In the genomic region with DNA sequence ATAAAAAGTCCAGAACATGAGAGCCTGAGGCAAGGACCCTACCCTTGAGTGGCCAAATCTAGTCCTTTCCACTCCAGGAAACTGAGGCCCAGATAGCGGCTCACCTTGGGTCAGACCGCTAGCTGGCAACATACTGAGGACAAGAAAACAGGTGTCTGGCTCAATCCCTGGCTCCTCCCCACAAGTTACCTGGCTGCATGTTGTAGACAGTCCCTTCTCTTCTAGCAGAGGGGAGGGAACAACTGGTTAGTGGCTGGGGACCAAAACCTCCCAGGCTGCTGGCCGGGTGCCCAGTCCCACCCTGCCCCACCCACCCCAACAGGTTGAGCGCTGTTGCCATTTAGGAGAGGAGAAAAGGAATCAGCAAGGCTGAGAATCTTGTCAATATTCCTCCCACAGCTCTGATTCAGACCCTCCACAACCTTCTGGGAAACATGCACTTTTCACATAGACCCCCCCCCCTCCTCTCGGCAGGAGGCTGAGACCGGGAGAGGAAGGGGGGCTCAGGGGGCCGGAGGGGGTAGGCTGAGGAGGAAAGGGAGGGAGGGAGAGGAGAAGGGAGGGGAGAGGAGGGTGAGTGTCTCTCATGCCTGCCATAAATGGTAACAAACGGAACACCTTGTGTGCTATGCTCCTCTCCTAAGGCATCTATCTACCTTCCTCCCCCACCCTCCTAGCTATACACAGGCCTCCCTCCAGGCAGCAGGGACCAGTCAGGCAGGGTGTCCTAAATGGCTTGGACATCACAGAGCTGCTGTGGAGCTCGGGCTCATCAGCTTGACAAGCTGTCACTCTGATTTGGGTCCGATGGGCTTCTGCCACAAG, we compare ENCODE assay signal across 9 mouse cellular contexts.
DNase-seq lines count a peak whose midpoint lies in the region; ATAC-seq and TF ChIP-seq lines count a peak whose summit lies in the region.
"Had no signal": no experiment of that assay in that cellular context is flagged by ENCODE, and none has a peak within 500 bp of the region (broad histone marks: within the 10 kb centered on the region; RNA-seq: fewer than 3 reads in every experiment).

No protein-coding gene starts in this region.

- no peak overlapping the region for H3K4me3 ChIP-seq in heart, postnatal 0 days (ENCODE audit: low read depth, low read length)
- no peak overlapping the region for H3K4me3 ChIP-seq in forebrain, embryonic 10.5 days
- H3K4me3 ChIP-seq in hindbrain, embryonic 16.5 days (ENCODE audit: low read length), result no peak overlapping the region
- no peak overlapping the region for H3K4me3 ChIP-seq in neural tube, embryonic 12.5 days

- no peaks in the 10 kb centered on the region for H3K9me3 ChIP-seq in heart, postnatal 0 days (replicated peaks; ENCODE audit: control insufficient read depth, low read length)
- H3K9me3 ChIP-seq in forebrain, embryonic 10.5 days, result no peaks in the 10 kb centered on the region
- no peaks in the 10 kb centered on the region for H3K9me3 ChIP-seq in hindbrain, embryonic 16.5 days (ENCODE audit: control insufficient read depth, low read length)
- no peaks in the 10 kb centered on the region for H3K9me3 ChIP-seq in neural tube, embryonic 12.5 days

- no peak for DNase-seq in heart, postnatal 0 days (ENCODE audit: low spot score)
- DNase-seq in heart, postnatal 25 days (ENCODE audit: low spot score), result no peak
- no peak for DNase-seq in forebrain, embryonic 10.5 days (ENCODE audit: extremely low spot score, low spot score)
- no peak for DNase-seq in ovary, postnatal 36 days (ENCODE audit: low spot score)
- no peak for DNase-seq in left cerebral cortex, postnatal 25 days (ENCODE audit: low spot score in 2 of 2)
- DNase-seq in kidney, postnatal 4 days, result no peak
- DNase-seq: liver had no signal

- H3K27ac ChIP-seq in heart, postnatal 0 days (ENCODE audit: low read depth), result no peak overlapping the region; the same call in 1 of the 2 replicates
- H3K27ac ChIP-seq in forebrain, embryonic 10.5 days, result peak overlapping the region; percentile 78
- peak overlapping the region; percentile 30 for H3K27ac ChIP-seq in hindbrain, embryonic 16.5 days (ENCODE audit: low read depth, low read length)
- H3K27ac ChIP-seq in neural tube, embryonic 12.5 days, result no peak overlapping the region

- no peak for TF ChIP-seq CTCF in heart, postnatal 0 days (IDR thresholded peaks at IDR 0.05; ENCODE audit: low read depth)

- ATAC-seq in heart, postnatal 0 days (ENCODE audit: insufficient read depth, low read depth), result peak; percentile 60; the same call in 1 of the 2 replicates
- peak; percentile 50 for ATAC-seq in hindbrain, embryonic 16.5 days
- ATAC-seq in neural tube, embryonic 12.5 days (ENCODE audit: low FRiP score, low read depth), result peak; percentile 21

- peak overlapping the region; percentile 7; the same call in 1 of the 2 replicates for H3K9ac ChIP-seq in heart, postnatal 0 days (replicated peaks; ENCODE audit: low read depth, low read length)
- no peak overlapping the region for H3K9ac ChIP-seq in hindbrain, embryonic 16.5 days (ENCODE audit: low read depth, low read length)
- no peak overlapping the region for H3K9ac ChIP-seq in neural tube, embryonic 12.5 days

- 35% methylated on average over 8 of the region's 10 CpGs for WGBS in heart, postnatal 0 days
- 32% methylated on average over 8 of the region's 10 CpGs for WGBS in forebrain, embryonic 10.5 days
- 33% methylated on average over 7 of the region's 10 CpGs for WGBS in hindbrain, embryonic 16.5 days
- WGBS in neural tube, embryonic 12.5 days, result 24% methylated on average over 10 of the region's 10 CpGs

- H3K27me3 ChIP-seq in heart, postnatal 0 days (ENCODE audit: control insufficient read depth, insufficient read depth, low read length), result no peaks in the 10 kb centered on the region
- H3K27me3 ChIP-seq in forebrain, embryonic 10.5 days (ENCODE audit: poor library complexity, severe bottlenecking), result peaks cover 41% of the 10 kb centered on the region
- no peaks in the 10 kb centered on the region; the same call in 1 of the 2 replicates for H3K27me3 ChIP-seq in hindbrain, embryonic 16.5 days (replicated peaks; ENCODE audit: control insufficient read depth, insufficient read depth, low read length)
- H3K27me3 ChIP-seq in neural tube, embryonic 12.5 days (replicated peaks), result 0 out of 2 replicates have a peak, but pooled peaks cover 2% of the 10 kb centered on the region

- intact Hi-C loops in heart, postnatal 25 days (cut with DNase I), result no loop called here
- intact Hi-C loops in left cerebral cortex, postnatal 25 days (cut with DNase I), result no loop called here

- peaks cover 24% of the 10 kb centered on the region for H3K4me1 ChIP-seq in heart, postnatal 0 days (ENCODE audit: control insufficient read depth, insufficient read depth)
- H3K4me1 ChIP-seq in forebrain, embryonic 10.5 days, result peaks cover 47% of the 10 kb centered on the region
- H3K4me1 ChIP-seq in hindbrain, embryonic 16.5 days (ENCODE audit: control insufficient read depth, insufficient read depth, low read depth, low read length), result peaks cover 26% of the 10 kb centered on the region
- peaks cover 38% of the 10 kb centered on the region for H3K4me1 ChIP-seq in neural tube, embryonic 12.5 days

- peaks cover 20% of the 10 kb centered on the region for H3K36me3 ChIP-seq in heart, postnatal 0 days (replicated peaks; ENCODE audit: control insufficient read depth, insufficient read depth, low read length)
- H3K36me3 ChIP-seq in forebrain, embryonic 10.5 days (replicated peaks), result no peaks in the 10 kb centered on the region
- H3K36me3 ChIP-seq in hindbrain, embryonic 16.5 days (ENCODE audit: control insufficient read depth, insufficient read depth, low read length), result no peaks in the 10 kb centered on the region
- no peaks in the 10 kb centered on the region for H3K36me3 ChIP-seq in neural tube, embryonic 12.5 days

- TF ChIP-seq EP300 in heart, postnatal 0 days (IDR thresholded peaks at IDR 0.05; ENCODE audit: low read depth), result no peak

- H3K4me2 ChIP-seq in heart, postnatal 0 days (ENCODE audit: low read depth, low read length), result no peak overlapping the region
- H3K4me2 ChIP-seq in hindbrain, embryonic 16.5 days (ENCODE audit: low read length), result no peak overlapping the region
- peak overlapping the region; percentile 25 for H3K4me2 ChIP-seq in neural tube, embryonic 12.5 days (replicated peaks)

Comparison
In these comparisons a context has a peak if more than half of its experiments do, and no peak if none do; other contexts are left out.
1. H3K27ac ChIP-seq: peak in forebrain, embryonic 10.5 days (single experiment) and hindbrain, embryonic 16.5 days (single experiment); none in heart, postnatal 0 days (single experiment) and neural tube, embryonic 12.5 days (single experiment).
2. Peak in every context shown above with its lines, with median percentiles within 50 percentile points of each other: ATAC-seq.